Mouse (Mus musculus) intestine, embryonic 14.5 days (tissue): ENCODE results near the gene Golgb1. TPM values are rescaled to one million over a fixed set of nuclear protein-coding genes. Genes with fewer than 3 reads are reported as not detected.

Source experiments
- ATAC-seq: fragments of 200-750 bp; cut with Nextera tagmentation; replicated peaks from 2 replicates; pipeline ENCODE4 v1.8.0; 2017; ENCODE audit warnings: low read depth, moderate number of reproducible peaks, moderate TSS enrichment, moderate library complexity; ENCODE audit not compliant: low FRiP score, low TSS enrichment
- DNase-seq: peaks from one replicate; pipeline ENCODE4 v3.0.0-alpha.2; 2018; ENCODE audit warnings: low spot score
- H3K27ac ChIP-seq: fragments of 300-500 bp; sonication (generic); 2 replicates; pipeline ENCODE4 v1.5.1; 2014; ENCODE audit warnings: low read depth, mild to moderate bottlenecking, control low read depth
- H3K27me3 ChIP-seq: fragments of 300-500 bp; sonication (generic); replicated peaks from 2 replicates; pipeline ENCODE4 v1.6.1; 2014; ENCODE audit warnings: low read length, control low read depth; ENCODE audit not compliant: control insufficient read depth, insufficient read depth
- H3K36me3 ChIP-seq: fragments of 300-500 bp; sonication (generic); 2 replicates; pipeline ENCODE4 v1.6.1; 2014; ENCODE audit warnings: low read length, control low read depth; ENCODE audit not compliant: control insufficient read depth, insufficient read depth
- H3K4me1 ChIP-seq: fragments of 300-500 bp; sonication (generic); replicated peaks from 2 replicates; pipeline ENCODE4 v1.6.1; 2014; ENCODE audit warnings: low read length, control low read depth, mixed read lengths; ENCODE audit not compliant: control insufficient read depth, insufficient read depth
- H3K4me2 ChIP-seq: fragments of 300-500 bp; sonication (generic); 2 replicates; pipeline ENCODE4 v1.6.1; 2014; ENCODE audit warnings: low read length
- H3K4me3 ChIP-seq: fragments of 300-500 bp; sonication (generic); 2 replicates; pipeline ENCODE4 v1.5.1; 2014; ENCODE audit warnings: low read depth, low read length, control low read depth, mixed read lengths
- H3K9ac ChIP-seq: fragments of 300-500 bp; sonication (generic); 2 replicates; pipeline ENCODE4 v1.6.1; 2014; ENCODE audit warnings: mild to moderate bottlenecking, low read length
- H3K9me3 ChIP-seq: fragments of 300-500 bp; sonication (generic); 2 replicates; pipeline ENCODE4 v1.6.1; 2016; ENCODE audit warnings: low read length, control low read depth; ENCODE audit not compliant: control insufficient read depth
- WGBS: fragments of 180-500 bp; shearing (Covaris S2); extraction: QIAGEN DNeasy Blood & Tissue Kit; methylation state at CpG from one replicate; pipeline ENCODE4 v1.1.7; 2014; 5-methylcytosine and 5-hydroxymethylcytosine counted together
- polyA plus RNA-seq: library from polyadenylated mRNA; unstranded; fragments of >200 nt; fragmentation: Nextera tagmentation; extraction: Ambion mirVana; gene quantifications from 2 replicates; pipeline ENCODE4 v1.2.1, GENCODE M21; 2014

The Golgb1 gene
- polyA plus RNA-seq, 1 experiment from 2014 or later = 101 TPM

GRCm38 (mm10) chr16:36943591-36943990 is 68.7 kb downstream of the Golgb1 start:
- Histone ChIP-seq H3K36me3 (no peaks in the 10 kb centered on the region), H3K4me2 (no peak overlapping the region), H3K9ac (no peak overlapping the region), H3K4me1 (no peaks in the 10 kb centered on the region), H3K4me3 (no peak overlapping the region), H3K9me3 (no peaks in the 10 kb centered on the region), H3K27ac (no peak overlapping the region), H3K27me3 (no peaks in the 10 kb centered on the region)
- ATAC-seq (no peak), DNase-seq (no peak)
- 92% methylated on average over 3 of the region's 3 CpGs for WGBS

- DNase-seq (no peak), ATAC-seq (no peak)
- no peaks in the 10 kb centered on the region for H3K36me3 ChIP-seq
- H3K4me3 ChIP-seq = no peak overlapping the region
- no peak overlapping the region for H3K4me2 ChIP-seq
- 66% methylated on average over 12 of the region's 12 CpGs for WGBS
- H3K27ac ChIP-seq = no peak overlapping the region
- H3K9me3 ChIP-seq = no peaks in the 10 kb centered on the region
- H3K27me3 ChIP-seq = no peaks in the 10 kb centered on the region
- no peak overlapping the region for H3K9ac ChIP-seq
- no peaks in the 10 kb centered on the region for H3K4me1 ChIP-seq
These were observed 70.0 kb downstream of the Golgb1 start for GRCm38 (mm10) chr16:36944895-36945424.

GRCm38 (mm10) chr16:36946459-36947159 is 71.7 kb downstream of the Golgb1 start:
- no peak for ATAC-seq
- no peaks in the 10 kb centered on the region for H3K36me3 ChIP-seq
- no peak overlapping the region for H3K27ac ChIP-seq
- H3K4me2 ChIP-seq = no peak overlapping the region
- H3K9ac ChIP-seq = no peak overlapping the region
- no peak for DNase-seq
- no peaks in the 10 kb centered on the region for H3K9me3 ChIP-seq
- H3K4me3 ChIP-seq = no peak overlapping the region
- H3K27me3 ChIP-seq = no peaks in the 10 kb centered on the region
- WGBS = 79% methylated on average over 8 of the region's 8 CpGs
- no peaks in the 10 kb centered on the region for H3K4me1 ChIP-seq

DNA sequence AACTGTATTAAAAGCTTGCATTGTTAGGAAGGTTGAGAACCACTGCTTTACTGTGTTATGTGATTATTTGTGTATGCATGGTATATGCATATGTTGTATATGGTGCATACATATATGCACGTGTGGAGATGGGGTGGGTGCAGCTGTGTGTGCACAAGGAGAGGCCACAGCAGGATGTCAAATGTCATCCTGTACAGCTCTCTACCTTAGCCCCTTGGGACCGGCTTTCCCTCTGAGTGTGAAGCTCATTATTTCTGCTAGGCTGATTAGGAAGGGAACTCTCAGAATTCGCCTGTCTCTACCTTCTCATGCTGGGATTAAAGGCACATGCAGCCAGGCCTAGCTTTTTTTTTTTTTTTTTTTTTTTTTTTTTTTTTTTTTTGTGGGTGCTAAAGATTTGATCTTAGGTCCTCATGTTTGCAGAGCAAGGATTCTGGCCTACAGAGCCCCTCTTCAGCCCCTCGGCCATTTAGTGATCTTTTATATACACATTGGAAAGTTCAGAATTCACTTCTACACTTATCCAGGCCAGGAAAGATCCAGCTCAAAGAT is 72.8 kb downstream of the Golgb1 start:
- Histone ChIP-seq H3K4me3 (no peak overlapping the region), H3K27me3 (no peaks in the 10 kb centered on the region), H3K9me3 (no peaks in the 10 kb centered on the region), H3K4me2 (no peak overlapping the region), H3K9ac (no peak overlapping the region), H3K4me1 (no peaks in the 10 kb centered on the region), H3K27ac (no peak overlapping the region), H3K36me3 (no peaks in the 10 kb centered on the region)
- no peak for DNase-seq
- no peak for ATAC-seq
- 72% methylated on average over 4 of the region's 4 CpGs for WGBS

- H3K27me3 ChIP-seq = no peaks in the 10 kb centered on the region
- 50% methylated on average over 8 of the region's 8 CpGs for WGBS
- no peak overlapping the region for H3K27ac ChIP-seq
- no peaks in the 10 kb centered on the region for H3K4me1 ChIP-seq
- H3K4me2 ChIP-seq = no peak overlapping the region
- no peak overlapping the region for H3K9ac ChIP-seq
- no peaks in the 10 kb centered on the region for H3K36me3 ChIP-seq
- ATAC-seq = no peak
- no peak for DNase-seq
- no peaks in the 10 kb centered on the region for H3K9me3 ChIP-seq
- no peak overlapping the region for H3K4me3 ChIP-seq
These were observed 74.8 kb downstream of the Golgb1 start for GRCm38 (mm10) chr16:36949614-36950336.

GRCm38 (mm10) chr16:36951029-36951428 is 76.1 kb downstream of the Golgb1 start:
- Histone ChIP-seq H3K9me3 (no peaks in the 10 kb centered on the region), H3K36me3 (no peaks in the 10 kb centered on the region), H3K4me2 (no peak overlapping the region), H3K4me1 (no peaks in the 10 kb centered on the region), H3K4me3 (no peak overlapping the region), H3K9ac (no peak overlapping the region), H3K27me3 (no peaks in the 10 kb centered on the region), H3K27ac (no peak overlapping the region)
- DNase-seq (no peak), ATAC-seq (no peak)
- 63% methylated on average over 4 of the region's 4 CpGs for WGBS

- Histone ChIP-seq H3K4me3 (no peak overlapping the region), H3K4me1 (no peaks in the 10 kb centered on the region), H3K9me3 (no peaks in the 10 kb centered on the region), H3K27ac (no peak overlapping the region), H3K4me2 (no peak overlapping the region), H3K36me3 (no peaks in the 10 kb centered on the region), H3K27me3 (no peaks in the 10 kb centered on the region), H3K9ac (no peak overlapping the region)
- no peak for ATAC-seq
- no peak for DNase-seq
- WGBS = 75% methylated on average over 11 of the region's 11 CpGs
These were observed 80.2 kb downstream of the Golgb1 start for GRCm38 (mm10) chr16:36955106-36955505.

DNA sequence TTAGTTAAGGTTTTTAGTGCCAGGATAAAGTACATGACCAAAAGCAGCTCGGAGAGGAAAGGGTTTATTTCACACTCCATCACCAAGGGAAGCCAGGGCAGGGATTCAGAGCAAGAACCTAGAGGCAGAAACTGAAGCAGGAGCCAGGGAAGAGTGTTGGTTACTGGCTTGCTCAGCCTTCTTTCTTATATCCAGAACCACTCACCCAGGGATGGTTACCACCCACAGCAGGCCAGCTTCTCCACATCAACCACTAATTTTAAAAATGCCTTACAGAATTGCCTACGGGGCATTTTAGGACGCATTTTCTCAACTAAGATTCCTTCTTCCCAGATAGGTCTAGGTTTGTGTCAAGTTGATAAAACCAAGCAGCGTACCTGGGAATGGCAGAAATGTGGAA is 88.5 kb downstream of the Golgb1 start:
- Histone ChIP-seq H3K27me3 (no peaks in the 10 kb centered on the region), H3K9ac (no peak overlapping the region), H3K4me3 (no peak overlapping the region), H3K27ac (no peak overlapping the region), H3K4me1 (no peaks in the 10 kb centered on the region), H3K9me3 (no peaks in the 10 kb centered on the region), H3K36me3 (no peaks in the 10 kb centered on the region), H3K4me2 (no peak overlapping the region)
- 80% methylated on average over 4 of the region's 4 CpGs for WGBS
- no peak for DNase-seq
- ATAC-seq = no peak
